Mouse (Mus musculus) telencephalon, adult 2 months (tissue): ENCODE measurements at regions not wholly inside any gene's neighbourhood (a gene's known extent, or its start where the extent isn't known, plus 50 kb on each side); places are given as distances from the start of the nearest gene placed in this dataset.

Source experiments
- DNase-seq: peaks from one replicate; pipeline ENCODE4 v3.0.0-alpha.2; 2011; ENCODE audit warnings: low read depth, low spot score

- no peak for DNase-seq
Observed at GRCm38 (mm10) chr2:161470844-161471243, 362.0 kb upstream of the Chd6 start.

GRCm38 (mm10) chr2:161470025-161470424 lies 361.1 kb upstream of the Chd6 start:
- peak; percentile 33 for DNase-seq

- DNase-seq = no peak
Observed at GRCm38 (mm10) chr2:161467035-161467434, 358.2 kb upstream of the Chd6 start.

- DNase-seq = no peak
Observed at GRCm38 (mm10) chr2:161460600-161460999, 351.7 kb upstream of the Chd6 start.

GRCm38 (mm10) chr2:161454466-161454865 lies 345.6 kb upstream of the Chd6 start:
- DNase-seq = no peak

- no peak for DNase-seq
Observed at GRCm38 (mm10) chr2:161433816-161434215, 324.9 kb upstream of the Chd6 start.

- no peak for DNase-seq
Observed at GRCm38 (mm10) chr2:161429294-161429693, 320.4 kb upstream of the Chd6 start.

GRCm38 (mm10) chr2:161425587-161425986 lies 316.7 kb upstream of the Chd6 start:
- DNase-seq = no peak

GRCm38 (mm10) chr2:161418062-161418461 lies 309.2 kb upstream of the Chd6 start:
- peak; percentile 75 for DNase-seq

GRCm38 (mm10) chr2:161416218-161416927 lies 307.5 kb upstream of the Chd6 start:
- no peak for DNase-seq

GRCm38 (mm10) chr2:161408306-161408705 lies 299.4 kb upstream of the Chd6 start:
- no peak for DNase-seq

GRCm38 (mm10) chr2:161405847-161406384 lies 297.0 kb upstream of the Chd6 start:
- DNase-seq = no peak

GRCm38 (mm10) chr2:161398061-161398460 lies 289.2 kb upstream of the Chd6 start:
- no peak for DNase-seq

- no peak for DNase-seq
Observed at GRCm38 (mm10) chr2:161390954-161391690, 282.2 kb upstream of the Chd6 start.

- DNase-seq = no peak
Observed at GRCm38 (mm10) chr2:161389318-161389835, 280.5 kb upstream of the Chd6 start.

GRCm38 (mm10) chr2:161387054-161387453 lies 278.2 kb upstream of the Chd6 start:
- DNase-seq = no peak

GRCm38 (mm10) chr2:161382411-161382810 lies 273.5 kb upstream of the Chd6 start:
- DNase-seq = no peak

GRCm38 (mm10) chr2:161378313-161378712 lies 269.4 kb upstream of the Chd6 start:
- DNase-seq = no peak

GRCm38 (mm10) chr2:161362325-161362724 lies 253.4 kb upstream of the Chd6 start:
- DNase-seq = no peak

- no peak for DNase-seq
Observed at GRCm38 (mm10) chr2:161349110-161349509, 240.2 kb upstream of the Chd6 start.

GRCm38 (mm10) chr2:161344018-161344417 lies 235.1 kb upstream of the Chd6 start:
- DNase-seq = no peak

- DNase-seq = no peak
Observed at GRCm38 (mm10) chr2:161342648-161343047, 233.8 kb upstream of the Chd6 start.
